Mouse (Mus musculus) neural tube, embryonic 11.5 days (tissue): ENCODE measurements around the gene Cnn1. TPM values are rescaled to one million over a fixed set of nuclear protein-coding genes. Genes with fewer than 3 reads are reported as not detected.

Experiments
- ATAC-seq: fragments of 200-750 bp; cut with Nextera tagmentation; 2 replicates; pipeline ENCODE4 v1.8.0; 2017; ENCODE audit warnings: moderate number of reproducible peaks, mild to moderate bottlenecking, moderate TSS enrichment, moderate library complexity; ENCODE audit not compliant: insufficient read depth, low FRiP score, low TSS enrichment
- DNase-seq: peaks from one replicate; pipeline ENCODE4 v3.0.0-alpha.2; 2015; ENCODE audit warnings: low spot score
- H3K27ac ChIP-seq: fragments of 300-500 bp; sonication (generic); 2 replicates; pipeline ENCODE4 v1.5.1; 2014; ENCODE audit warnings: low read depth, mild to moderate bottlenecking, low read length
- H3K27me3 ChIP-seq: fragments of 300-500 bp; sonication (generic); 2 replicates; pipeline ENCODE4 v1.6.1; 2014; ENCODE audit warnings: mild to moderate bottlenecking, low read length, mixed read lengths; ENCODE audit not compliant: control insufficient read depth, insufficient read depth
- H3K36me3 ChIP-seq: fragments of 300-500 bp; sonication (generic); 2 replicates; pipeline ENCODE4 v1.6.1; 2014; ENCODE audit warnings: mild to moderate bottlenecking, low read length, moderate library complexity, mixed read lengths; ENCODE audit not compliant: control insufficient read depth, insufficient read depth
- H3K4me1 ChIP-seq: fragments of 300-500 bp; sonication (generic); 2 replicates; pipeline ENCODE4 v1.6.1; 2014; ENCODE audit warnings: low read length, mixed read lengths; ENCODE audit not compliant: control insufficient read depth, insufficient read depth
- H3K4me2 ChIP-seq: fragments of 300-500 bp; sonication (generic); 2 replicates; pipeline ENCODE4 v1.6.1; 2014; ENCODE audit warnings: low read depth, mild to moderate bottlenecking, moderate library complexity
- H3K4me3 ChIP-seq: fragments of 300-500 bp; sonication (generic); 2 replicates; pipeline ENCODE4 v1.5.1; 2014; ENCODE audit warnings: low read depth, low read length
- H3K9ac ChIP-seq: fragments of 300-500 bp; sonication (generic); 2 replicates; pipeline ENCODE4 v1.6.1; 2014; ENCODE audit warnings: mild to moderate bottlenecking, low read length
- H3K9me3 ChIP-seq: fragments of 300-500 bp; sonication (generic); 2 replicates; pipeline ENCODE4 v1.6.1; 2016; ENCODE audit warnings: low read length; ENCODE audit not compliant: control insufficient read depth
- WGBS: fragments of 180-500 bp; shearing (Covaris S2); extraction: QIAGEN DNeasy Blood & Tissue Kit; methylation state at CpG from one replicate; pipeline ENCODE4 v1.1.7; 2014; 5-methylcytosine and 5-hydroxymethylcytosine counted together
- microRNA-seq: library from miRNA; unstranded; fragments of <30 nt; microRNA quantifications from one replicate; pipeline ENCODE4, GENCODE M21; 2016
- polyA plus RNA-seq: library from polyadenylated mRNA; unstranded; fragments of >200 nt; fragmentation: Nextera tagmentation; extraction: Ambion mirVana; gene quantifications from 2 replicates; pipeline ENCODE4 v1.2.1, GENCODE M21; 2014

Cnn1 gene
- polyA plus RNA-seq, 1 experiment from 2014 or later: 1.0 TPM

- Histone ChIP-seq H3K4me1 (peaks cover 6% of the 10 kb centered on the region; the same call in 1 of the 2 replicates), H3K9me3 (no peaks in the 10 kb centered on the region), H3K4me3 (peak within 1 kb of the TSS; percentile 63), H3K36me3 (no peaks in the 10 kb centered on the region), H3K4me2 (peak within 1 kb of the TSS; percentile 48), H3K9ac (peak within 1 kb of the TSS; percentile 78), H3K27ac (peak within 1 kb of the TSS; percentile 65; the same call in 1 of the 2 replicates), H3K27me3 (no peaks in the 10 kb centered on the region)
- under 1% methylated on average over 65 of the region's 65 CpGs for WGBS
- peak; percentile 99 for DNase-seq
- ATAC-seq: peak; percentile 98
Measured at GRCm38 (mm10) chr9:22156497-22157245, 57.7 kb downstream of the Cnn1 start, which contains the start of gene Pigyl. TSS of gene Pigyl (plus strand) at chr9:22156846.

DNA sequence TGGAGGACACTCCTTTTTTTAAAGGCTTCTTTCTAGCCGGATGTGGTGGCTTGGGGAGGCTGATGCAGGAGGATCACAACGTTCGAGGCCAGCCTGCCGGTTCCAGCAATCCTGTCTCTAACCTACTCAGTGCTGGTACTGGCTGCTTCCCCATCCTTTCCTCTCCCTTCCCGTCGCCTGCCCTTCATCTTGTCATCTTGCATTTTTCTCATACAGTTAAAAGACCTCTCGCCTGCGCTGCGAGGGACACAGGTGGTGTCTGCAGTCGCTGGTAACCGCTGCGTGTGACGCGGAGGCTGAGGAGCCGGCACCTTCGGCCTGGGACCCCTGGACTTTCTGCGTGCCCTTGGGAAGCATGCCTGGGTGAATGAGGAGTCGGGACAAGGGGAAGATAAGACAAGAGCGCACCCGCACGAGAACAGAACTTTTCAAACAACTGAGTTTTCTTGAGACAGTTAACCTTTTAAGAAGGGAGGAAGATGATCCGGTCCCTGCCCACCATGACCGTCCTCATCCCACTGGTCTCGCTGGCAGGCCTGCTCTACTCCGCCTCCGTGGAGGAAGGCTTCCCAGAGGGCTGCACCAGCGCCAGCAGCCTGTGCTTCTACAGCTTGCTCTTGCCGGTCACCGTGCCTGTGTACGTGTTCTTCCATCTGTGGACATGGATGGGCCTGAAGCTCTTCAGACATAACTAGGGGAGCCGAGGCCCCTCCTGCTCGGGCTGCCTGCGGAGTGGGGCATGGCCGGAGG, 58.7 kb downstream of the Cnn1 start:
- Histone ChIP-seq H3K9ac (peak overlapping the region; percentile 78), H3K4me2 (peak overlapping the region; percentile 48), H3K4me1 (peaks cover 6% of the 10 kb centered on the region; the same call in 1 of the 2 replicates), H3K9me3 (no peaks in the 10 kb centered on the region), H3K36me3 (no peaks in the 10 kb centered on the region), H3K4me3 (peak overlapping the region; percentile 63), H3K27me3 (no peaks in the 10 kb centered on the region), H3K27ac (no peak overlapping the region)
- no peak for ATAC-seq
- 65% methylated on average over 34 of the region's 34 CpGs for whole genome bisulfite sequencing
- no peak for DNase-seq

Small RNAs within 50 kb of the gene (microRNA-seq; reads per million reads assigned to microRNA genes)
- not detected for gene Mir7084

Other genes starting within 250 kb of the Cnn1 start
- 24.7 and 25.4 TPM in 2 replicates for gene Dock6, start 246.6 kb upstream of the Cnn1 start, polyA plus RNA-seq
- gene Rab3d, start 181.0 kb upstream of the Cnn1 start, polyA plus RNA-seq: 11.1 and 12.7 TPM in 2 replicates
- 3.6 TPM in 2 replicates for gene Ccdc159, start 171.7 kb upstream of the Cnn1 start, polyA plus RNA-seq
- gene Tmem205, start 171.7 kb upstream of the Cnn1 start, polyA plus RNA-seq: 35.1 and 35.4 TPM in 2 replicates
- gene Plppr2, start 162.2 kb upstream of the Cnn1 start, polyA plus RNA-seq: 27.7 TPM in 2 replicates
- gene Swsap1, start 143.5 kb upstream of the Cnn1 start, polyA plus RNA-seq: 18.9 and 22.5 TPM in 2 replicates
- gene Epor, start 135.7 kb upstream of the Cnn1 start, polyA plus RNA-seq: 4.1 and 5.9 TPM in 2 replicates
- gene Rgl3, start 109.8 kb upstream of the Cnn1 start, polyA plus RNA-seq: 2.3 and 3.7 TPM in 2 replicates
- 2.7 and 3.5 TPM in 2 replicates for gene Ccdc151, start 96.6 kb upstream of the Cnn1 start, polyA plus RNA-seq
- gene Prkcsh, start 96.4 kb upstream of the Cnn1 start, polyA plus RNA-seq: 91.4 and 106 TPM in 2 replicates
- 64.6 and 69.1 TPM in 2 replicates for gene Elavl3, start 47.2 kb upstream of the Cnn1 start, polyA plus RNA-seq
- gene Gm49318, start 28.0 kb upstream of the Cnn1 start, polyA plus RNA-seq: not detected in 2 replicates
- gene Zfp653, start 27.8 kb upstream of the Cnn1 start, polyA plus RNA-seq: 8.2 and 9.5 TPM in 2 replicates
- gene Ecsit, start 13.8 kb upstream of the Cnn1 start, polyA plus RNA-seq: 40.1 and 40.4 TPM in 2 replicates
- gene Elof1, start 18.0 kb downstream of the Cnn1 start, polyA plus RNA-seq: 217 and 221 TPM in 2 replicates
- 14.9 and 16.8 TPM in 2 replicates for gene Acp5, start 36.5 kb downstream of the Cnn1 start, polyA plus RNA-seq
- 59.6 and 59.7 TPM in 2 replicates for gene Pigyl, start 57.6 kb downstream of the Cnn1 start, polyA plus RNA-seq
- 0.15 and 0.24 TPM in 2 replicates for gene Zfp872, start 88.9 kb downstream of the Cnn1 start, polyA plus RNA-seq
- gene Zfp809, start 126.5 kb downstream of the Cnn1 start, polyA plus RNA-seq: 11.7 and 12.3 TPM in 2 replicates
- 6.4 and 6.7 TPM in 2 replicates for gene Zfp599, start 160.7 kb downstream of the Cnn1 start, polyA plus RNA-seq
- gene Zfp810, start 208.4 kb downstream of the Cnn1 start, polyA plus RNA-seq: 28.1 and 30.1 TPM in 2 replicates